Mouse (Mus musculus) liver, embryonic 12.5 days (tissue): Measurements from ENCODE around the gene Aaed1. TPM values are rescaled to one million over a fixed set of nuclear protein-coding genes. Genes with fewer than 3 reads are reported as not detected.
A peak's percentile ranks its signal among the peaks of the same experiment; 100 is the strongest.

ENCODE experiments used
- ATAC-seq: fragments of 200-750 bp; cut with Nextera tagmentation; 2 replicates; pipeline ENCODE4 v1.8.0; 2017; ENCODE audit warnings: moderate number of reproducible peaks, mild to moderate bottlenecking, moderate library complexity
- H3K27ac ChIP-seq: fragments of 300-500 bp; sonication (generic); 2 replicates; pipeline ENCODE4 v1.5.1; 2016; ENCODE audit warnings: mild to moderate bottlenecking
- H3K27me3 ChIP-seq: fragments of 300-500 bp; sonication (generic); replicated peaks from 2 replicates; pipeline ENCODE4 v1.6.1; 2016; ENCODE audit warnings: mild to moderate bottlenecking, moderate library complexity
- H3K36me3 ChIP-seq: fragments of 300-500 bp; sonication (generic); 2 replicates; pipeline ENCODE4 v1.6.1; 2016; ENCODE audit warnings: mild to moderate bottlenecking, moderate library complexity
- H3K4me1 ChIP-seq: fragments of 300-500 bp; sonication (generic); 2 replicates; pipeline ENCODE4 v1.6.1; 2016
- H3K4me2 ChIP-seq: fragments of 300-500 bp; sonication (generic); 2 replicates; pipeline ENCODE4 v1.6.1; 2016; ENCODE audit warnings: mild to moderate bottlenecking, moderate library complexity
- H3K4me3 ChIP-seq: fragments of 300-500 bp; sonication (generic); 2 replicates; pipeline ENCODE4 v1.5.1; 2016; ENCODE audit warnings: mild to moderate bottlenecking, moderate library complexity
- H3K9ac ChIP-seq: fragments of 300-500 bp; sonication (generic); 2 replicates; pipeline ENCODE4 v1.6.1; 2016; ENCODE audit warnings: mild to moderate bottlenecking, moderate library complexity
- H3K9me3 ChIP-seq: fragments of 300-500 bp; sonication (generic); replicated peaks from 2 replicates; pipeline ENCODE4 v1.6.1; 2016; ENCODE audit warnings: mild to moderate bottlenecking, moderate library complexity
- WGBS: fragments of 180-500 bp; shearing (Covaris S2); methylation state at CpG from one replicate; pipeline ENCODE4 v1.1.7; 2016; ENCODE audit not compliant: insufficient replicate concordance; 5-methylcytosine and 5-hydroxymethylcytosine counted together
- polyA plus RNA-seq: library from polyadenylated mRNA; unstranded; fragments of >200 nt; fragmentation: Nextera tagmentation; extraction: Ambion mirVana; gene quantifications from 2 replicates; pipeline ENCODE4 v1.2.1, GENCODE M21; 2016

The Aaed1 gene
- 28.2 and 28.6 TPM in 2 replicates for polyA plus RNA-seq

DNA sequence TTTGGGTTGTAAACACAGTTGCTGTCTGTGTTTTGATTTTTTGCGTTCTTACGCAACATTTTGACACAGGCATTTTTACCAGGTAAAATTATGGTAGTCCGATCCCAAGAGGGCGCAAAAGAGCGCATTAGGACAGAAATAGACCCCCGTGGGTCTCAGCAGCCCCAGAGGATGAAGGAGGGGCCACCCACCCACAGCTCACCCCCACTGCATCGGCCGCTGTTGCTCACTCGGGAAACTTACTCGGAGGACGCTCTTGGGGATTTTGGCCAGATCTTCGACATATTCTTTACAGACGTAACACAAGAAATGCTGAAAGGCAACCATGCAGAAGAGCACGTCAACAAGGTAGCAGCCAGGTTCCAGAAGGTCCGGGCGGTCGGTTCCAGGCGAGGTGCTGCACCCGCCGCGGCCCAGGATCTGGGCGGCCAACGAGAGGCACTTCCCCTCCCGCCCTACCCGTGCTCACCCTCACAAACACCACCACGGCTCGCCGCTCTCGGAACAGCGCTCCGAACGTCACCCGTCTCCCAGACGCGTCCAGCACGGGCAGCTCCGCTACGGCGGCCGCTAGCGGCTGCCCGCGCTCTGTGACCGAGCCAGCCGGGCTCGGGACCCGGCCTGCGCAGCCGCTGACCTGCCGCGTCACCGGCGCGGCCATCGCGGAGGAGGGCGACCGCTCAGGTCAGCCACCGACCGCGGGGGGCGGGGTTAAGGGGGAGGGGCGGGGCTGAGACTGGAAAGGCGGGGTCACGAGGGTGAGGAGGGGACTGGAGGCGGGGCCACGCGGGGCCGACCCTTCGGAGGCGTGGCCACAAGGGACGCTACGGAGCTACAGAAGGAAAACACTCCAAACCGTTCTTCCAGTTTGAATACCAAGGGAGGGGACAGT is at the start of gene Aaed1:
TSS of gene Aaed1 (minus strand) at position 687 of the 892 bp plus-strand sequence.
- peak; percentile 94 for ATAC-seq

DNA sequence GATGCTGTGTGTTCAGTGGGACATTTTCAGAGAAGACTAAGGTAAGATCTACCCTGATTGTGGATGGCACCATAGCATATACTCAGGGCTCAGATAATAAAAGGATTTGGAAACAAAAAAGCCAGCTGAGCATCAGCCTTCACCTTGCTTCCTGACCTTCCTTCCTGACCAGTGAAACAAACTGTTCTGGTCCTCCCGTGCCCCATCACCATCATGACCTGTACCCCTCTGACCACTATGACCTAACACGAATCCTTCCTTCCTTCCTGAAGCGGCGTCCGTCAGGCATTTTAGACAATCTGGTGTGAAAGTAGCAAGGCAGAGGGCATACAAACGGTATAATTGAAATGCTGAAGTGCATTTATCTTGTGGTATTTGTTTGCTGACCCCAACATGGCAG is 49.6 kb upstream of the Aaed1 start:
- no peak for ATAC-seq
- Histone ChIP-seq H3K4me3 (no peak overlapping the region), H3K9ac (no peak overlapping the region), H3K9me3 (no peaks in the 10 kb centered on the region), H3K27ac (no peak overlapping the region), H3K4me2 (no peak overlapping the region), H3K27me3 (no peaks in the 10 kb centered on the region), H3K36me3 (peaks cover 35% of the 10 kb centered on the region), H3K4me1 (peaks cover 19% of the 10 kb centered on the region)
- WGBS, result 62% methylated on average over 6 of the region's 6 CpGs

More for the DNA sequence above, at the start of gene Aaed1:
- Histone ChIP-seq H3K36me3 (peaks cover 14% of the 10 kb centered on the region), H3K9ac (peak within 1 kb of the TSS; percentile 85), H3K27ac (peak within 1 kb of the TSS; percentile 96), H3K4me1 (peaks cover 39% of the 10 kb centered on the region), H3K4me2 (peak within 1 kb of the TSS; percentile 73), H3K27me3 (no peaks in the 10 kb centered on the region), H3K4me3 (peak within 1 kb of the TSS; percentile 77), H3K9me3 (no peaks in the 10 kb centered on the region)
- WGBS, result 1% methylated on average over 71 of the region's 74 CpGs

DNA sequence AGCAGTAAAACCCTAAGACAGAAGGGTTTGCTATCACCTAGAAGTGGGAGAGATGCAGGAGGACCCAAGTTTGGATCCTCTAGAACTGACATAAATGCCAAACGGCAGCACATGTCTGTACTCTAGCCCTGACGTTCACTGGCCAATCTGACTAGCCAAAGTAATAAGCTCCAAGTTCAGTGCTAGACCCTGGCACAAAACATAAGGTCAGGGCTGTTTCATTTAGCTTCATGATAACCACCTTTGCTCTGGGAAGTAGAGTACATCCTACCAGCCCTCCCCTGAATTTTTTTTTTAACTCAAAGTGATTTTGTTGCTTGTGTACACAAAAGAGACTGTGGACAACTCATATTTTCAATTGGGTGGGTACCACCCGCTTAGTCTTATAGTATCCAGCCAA is 48.5 kb upstream of the Aaed1 start:
- no peak overlapping the region for H3K27ac ChIP-seq
- peaks cover 24% of the 10 kb centered on the region for H3K36me3 ChIP-seq
- H3K9ac ChIP-seq, result no peak overlapping the region
- 74% methylated on average over 3 of the region's 3 CpGs for WGBS
- H3K9me3 ChIP-seq, result no peaks in the 10 kb centered on the region
- H3K4me2 ChIP-seq, result no peak overlapping the region
- H3K4me3 ChIP-seq, result no peak overlapping the region
- ATAC-seq, result no peak
- peaks cover 22% of the 10 kb centered on the region for H3K4me1 ChIP-seq
- no peaks in the 10 kb centered on the region for H3K27me3 ChIP-seq

- no peaks in the 10 kb centered on the region for H3K9me3 ChIP-seq
- H3K36me3 ChIP-seq, result peaks cover 16% of the 10 kb centered on the region
- H3K4me2 ChIP-seq, result no peak overlapping the region
- H3K4me3 ChIP-seq, result no peak overlapping the region
- ATAC-seq, result no peak
- no peak overlapping the region for H3K27ac ChIP-seq
- no peaks in the 10 kb centered on the region for H3K27me3 ChIP-seq
- peaks cover 13% of the 10 kb centered on the region for H3K4me1 ChIP-seq
- no peak overlapping the region for H3K9ac ChIP-seq
- WGBS, result 83% methylated on average over 3 of the region's 3 CpGs
Measured at GRCm38 (mm10) chr13:64359702-64360101, 47.2 kb upstream of the Aaed1 start.

DNA sequence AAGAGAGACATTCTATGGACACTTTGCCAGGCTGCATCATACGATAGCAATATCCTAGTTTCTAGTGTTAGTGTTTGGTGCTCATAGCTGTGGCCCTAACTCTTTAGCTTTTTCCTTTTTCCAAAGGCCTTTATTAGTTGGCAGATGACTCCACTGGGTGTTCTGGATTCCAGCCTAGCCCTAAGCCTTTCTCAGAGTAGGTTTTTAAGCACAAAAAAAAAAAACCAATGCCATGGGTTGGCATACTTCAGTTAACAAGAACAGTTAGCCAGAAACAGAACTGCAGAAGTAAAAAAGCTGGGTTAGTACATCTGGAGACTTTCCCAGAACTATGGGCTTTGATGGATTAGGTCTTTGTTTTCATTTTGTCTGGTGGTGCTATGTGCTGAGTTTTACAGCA is 46.0 kb upstream of the Aaed1 start:
- ATAC-seq, result no peak
- Histone ChIP-seq H3K27ac (no peak overlapping the region), H3K9ac (no peak overlapping the region), H3K4me1 (peaks cover 13% of the 10 kb centered on the region), H3K4me3 (no peak overlapping the region), H3K4me2 (no peak overlapping the region), H3K9me3 (no peaks in the 10 kb centered on the region), H3K36me3 (peaks cover 5% of the 10 kb centered on the region; the same call in 1 of the 2 replicates), H3K27me3 (no peaks in the 10 kb centered on the region; the same call in 1 of the 2 replicates)
- 86% methylated on average over 1 of the region's 1 CpGs for WGBS

GRCm38 (mm10) chr13:64357389-64357788 is 44.9 kb upstream of the Aaed1 start:
- WGBS, result 42% methylated on average over 5 of the region's 5 CpGs
- Histone ChIP-seq H3K4me3 (no peak overlapping the region), H3K9ac (no peak overlapping the region; the same call in 1 of the 2 replicates), H3K27ac (no peak overlapping the region), H3K4me1 (peaks cover 13% of the 10 kb centered on the region), H3K4me2 (peak overlapping the region; percentile 31; the same call in 1 of the 2 replicates), H3K9me3 (no peaks in the 10 kb centered on the region), H3K36me3 (0 out of 2 replicates have a peak, but pooled peaks cover under 1% of the 10 kb centered on the region), H3K27me3 (peaks cover 5% of the 10 kb centered on the region; the same call in 1 of the 2 replicates)
- peak; percentile 78 for ATAC-seq

GRCm38 (mm10) chr13:64349474-64349873 is 37.0 kb upstream of the Aaed1 start:
- H3K4me1 ChIP-seq, result peaks cover 1% of the 10 kb centered on the region; the same call in 1 of the 2 replicates
- ATAC-seq, result no peak
- WGBS, result 51% methylated on average over 2 of the region's 2 CpGs

DNA sequence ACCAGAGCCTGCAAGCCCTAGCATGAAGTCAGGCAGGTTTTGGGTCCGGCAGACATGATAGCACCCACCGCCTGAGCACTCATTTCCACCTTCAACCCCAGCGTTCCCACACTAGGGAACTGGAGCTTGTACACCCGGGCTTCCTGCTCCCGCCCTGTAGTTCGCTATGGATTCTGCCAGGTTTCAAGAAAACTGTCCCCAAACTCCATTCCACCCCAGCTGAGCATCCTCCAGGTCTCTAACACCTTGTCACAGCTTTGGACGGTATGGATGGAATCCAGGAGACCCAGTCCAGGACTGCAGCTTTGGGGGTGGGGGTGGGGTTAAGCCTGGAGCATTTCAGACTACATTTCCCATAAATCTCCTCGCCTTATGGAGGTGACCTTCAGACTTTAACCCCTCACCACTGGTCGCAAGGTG is 31.6 kb upstream of the Aaed1 start:
- Histone ChIP-seq H3K27ac (no peak overlapping the region), H3K9ac (peak overlapping the region; percentile 62), H3K27me3 (no peaks in the 10 kb centered on the region), H3K9me3 (no peaks in the 10 kb centered on the region), H3K4me1 (peaks cover 12% of the 10 kb centered on the region), H3K36me3 (no peaks in the 10 kb centered on the region), H3K4me3 (peak overlapping the region; percentile 54), H3K4me2 (peak overlapping the region; percentile 69)
- peak; percentile 78 for ATAC-seq
- WGBS, result 1% methylated on average over 9 of the region's 9 CpGs

More at GRCm38 (mm10) chr13:64349474-64349873, 37.0 kb upstream of the Aaed1 start:
- no peak overlapping the region for H3K4me2 ChIP-seq
- H3K36me3 ChIP-seq, result no peaks in the 10 kb centered on the region
- no peak overlapping the region for H3K27ac ChIP-seq
- H3K9me3 ChIP-seq, result no peaks in the 10 kb centered on the region
- no peak overlapping the region for H3K4me3 ChIP-seq
- peaks cover 5% of the 10 kb centered on the region; the same call in 1 of the 2 replicates for H3K27me3 ChIP-seq
- H3K9ac ChIP-seq, result no peak overlapping the region

DNA sequence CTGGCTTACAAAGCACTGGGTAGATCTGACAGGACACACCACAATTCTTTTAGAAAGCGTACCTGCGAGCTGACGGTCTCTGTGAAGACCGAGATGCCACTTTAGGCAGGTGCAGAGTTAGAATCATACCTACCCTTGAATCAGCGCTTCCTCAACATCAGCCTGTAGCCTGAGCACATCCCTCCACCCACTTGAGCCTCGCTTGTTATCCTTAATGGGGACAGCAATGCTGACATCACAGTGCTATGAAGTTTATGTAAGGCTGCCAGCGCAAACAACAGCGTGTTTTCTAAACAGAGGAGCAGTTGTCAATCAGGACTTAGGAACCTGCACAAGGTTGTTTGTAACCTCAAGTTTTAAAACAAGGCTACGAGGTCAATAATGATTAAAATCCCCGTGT is 31.1 kb upstream of the Aaed1 start:
- peaks cover 12% of the 10 kb centered on the region for H3K4me1 ChIP-seq
- no peak overlapping the region for H3K27ac ChIP-seq
- no peaks in the 10 kb centered on the region for H3K36me3 ChIP-seq
- peak overlapping the region; percentile 69 for H3K4me2 ChIP-seq
- peak; percentile 63 for ATAC-seq
- no peaks in the 10 kb centered on the region for H3K27me3 ChIP-seq
- 25% methylated on average over 10 of the region's 10 CpGs for WGBS
- H3K9me3 ChIP-seq, result no peaks in the 10 kb centered on the region
- H3K9ac ChIP-seq, result peak overlapping the region; percentile 62
- H3K4me3 ChIP-seq, result peak overlapping the region; percentile 54

GRCm38 (mm10) chr13:64335546-64336132 is 23.1 kb upstream of the Aaed1 start:
- ATAC-seq, result no peak
- no peak overlapping the region for H3K4me2 ChIP-seq
- H3K36me3 ChIP-seq, result no peaks in the 10 kb centered on the region
- WGBS, result 48% methylated on average over 4 of the region's 4 CpGs
- H3K4me3 ChIP-seq, result no peak overlapping the region
- no peak overlapping the region for H3K9ac ChIP-seq
- H3K27me3 ChIP-seq, result no peaks in the 10 kb centered on the region
- no peaks in the 10 kb centered on the region for H3K9me3 ChIP-seq
- H3K27ac ChIP-seq, result no peak overlapping the region
- no peaks in the 10 kb centered on the region for H3K4me1 ChIP-seq

GRCm38 (mm10) chr13:64333102-64333501 is 20.6 kb upstream of the Aaed1 start:
- no peak overlapping the region for H3K27ac ChIP-seq

DNA sequence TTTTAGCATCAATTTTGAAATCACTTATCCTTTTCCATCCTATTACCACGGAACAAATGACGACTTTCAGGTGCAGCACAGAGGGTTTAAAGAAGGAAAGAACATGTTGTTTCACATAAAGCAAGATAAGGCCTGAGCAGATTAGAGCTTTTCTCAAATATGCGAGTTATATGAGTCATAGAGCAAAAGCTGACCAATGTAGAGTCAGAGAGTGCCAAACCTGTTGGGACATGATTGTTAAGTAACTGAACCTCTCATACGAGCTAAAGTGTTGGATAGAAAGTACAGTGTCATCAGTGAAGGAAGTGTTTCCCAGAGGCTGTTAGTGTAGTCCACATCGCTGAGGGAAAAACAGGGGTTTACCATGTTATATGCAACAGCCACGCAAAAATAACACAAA is 19.8 kb upstream of the Aaed1 start:
- WGBS, result 58% methylated on average over 6 of the region's 6 CpGs
- Histone ChIP-seq H3K4me3 (no peak overlapping the region), H3K9ac (no peak overlapping the region), H3K36me3 (no peaks in the 10 kb centered on the region), H3K27me3 (no peaks in the 10 kb centered on the region), H3K9me3 (no peaks in the 10 kb centered on the region), H3K4me2 (no peak overlapping the region), H3K4me1 (no peaks in the 10 kb centered on the region), H3K27ac (no peak overlapping the region)
- no peak for ATAC-seq

More at GRCm38 (mm10) chr13:64333102-64333501, 20.6 kb upstream of the Aaed1 start:
- Histone ChIP-seq H3K27me3 (no peaks in the 10 kb centered on the region), H3K9me3 (no peaks in the 10 kb centered on the region), H3K4me2 (no peak overlapping the region), H3K36me3 (no peaks in the 10 kb centered on the region), H3K9ac (no peak overlapping the region), H3K4me1 (no peaks in the 10 kb centered on the region), H3K4me3 (no peak overlapping the region)
- ATAC-seq, result no peak
- 73% methylated on average over 3 of the region's 3 CpGs for WGBS
